Mouse (Mus musculus): ENCODE measurements around the gene Tbccd1. TPM values are rescaled to one million over a fixed set of nuclear protein-coding genes. Genes with fewer than 3 reads are reported as not detected.

Tbccd1 gene
- total and polyA plus RNA-seq, 2 experiments, result 16.9 to 22.7 TPM

DNA sequence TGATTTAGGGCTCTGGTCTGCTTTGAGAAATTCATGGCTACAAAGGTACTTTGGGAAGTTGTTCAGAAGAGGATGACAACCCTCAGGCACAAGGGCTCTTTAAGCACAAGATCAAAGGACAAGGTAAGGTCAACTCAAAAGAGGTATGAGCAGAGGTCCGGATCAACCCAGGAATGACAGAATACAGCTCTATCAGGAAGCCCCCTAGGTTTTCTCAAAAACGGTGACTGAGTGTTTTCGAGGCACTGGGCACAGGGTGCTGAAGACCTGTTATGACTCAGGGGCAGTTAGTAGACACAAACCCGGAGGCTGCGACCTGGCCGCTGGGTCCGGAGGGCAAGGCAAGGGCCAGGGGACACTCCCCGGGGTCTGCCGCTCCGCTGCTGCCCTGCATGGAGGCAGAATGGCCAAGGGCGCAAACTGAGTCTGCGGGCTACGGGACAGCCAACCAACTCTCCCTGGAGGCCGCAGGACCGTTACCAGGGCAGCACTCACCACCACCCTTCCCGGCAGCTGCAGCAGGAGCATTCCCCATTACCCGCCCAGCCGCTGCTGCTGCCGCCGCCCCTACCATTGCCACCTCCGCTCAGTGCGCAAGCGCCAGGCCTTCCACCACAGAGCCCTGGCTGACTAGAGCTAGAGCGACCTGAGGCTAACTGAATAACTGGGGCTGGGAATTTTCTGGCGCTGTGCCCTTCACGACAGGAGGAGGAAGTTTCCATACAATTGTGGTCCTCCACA lies 13.2 kb downstream of the Tbccd1 start:
- Histone ChIP-seq H3K9ac (ENCODE audit: low read depth, low read length) (peak overlapping the region; percentile 70), H3K4me1 (ENCODE audit: control insufficient read depth, insufficient read depth, low read length) (peaks cover 13% of the 10 kb centered on the region), H3K36me3 (ENCODE audit: control insufficient read depth, insufficient read depth, low read length) (peaks cover 23% of the 10 kb centered on the region), H3K27ac (replicated peaks; ENCODE audit: insufficient read depth, low read depth, low read length) (no peak overlapping the region), H3K79me2 (ENCODE audit: control insufficient read depth, insufficient read depth, low read length) (peaks cover 3% of the 10 kb centered on the region; the same call in 1 of the 2 replicates), H3K4me3 (ENCODE audit: insufficient read depth, low read depth, low read length) (peak overlapping the region; percentile 66), H3K27me3 (ENCODE audit: control insufficient read depth, insufficient read depth, low read length) (no peaks in the 10 kb centered on the region)
- WGBS, result 13% methylated on average over 26 of the region's 26 CpGs
- no peak for TF ChIP-seq POLR2A (IDR thresholded peaks at IDR 0.05; ENCODE audit: extremely low read depth, insufficient read depth, low read length)
- no peak for TF ChIP-seq CTCF (IDR thresholded peaks at IDR 0.05; ENCODE audit: low read depth, low read length)
- peak; percentile 74 for DNase-seq (ENCODE audit: extremely low read depth, low read depth, low spot score)

DNA sequence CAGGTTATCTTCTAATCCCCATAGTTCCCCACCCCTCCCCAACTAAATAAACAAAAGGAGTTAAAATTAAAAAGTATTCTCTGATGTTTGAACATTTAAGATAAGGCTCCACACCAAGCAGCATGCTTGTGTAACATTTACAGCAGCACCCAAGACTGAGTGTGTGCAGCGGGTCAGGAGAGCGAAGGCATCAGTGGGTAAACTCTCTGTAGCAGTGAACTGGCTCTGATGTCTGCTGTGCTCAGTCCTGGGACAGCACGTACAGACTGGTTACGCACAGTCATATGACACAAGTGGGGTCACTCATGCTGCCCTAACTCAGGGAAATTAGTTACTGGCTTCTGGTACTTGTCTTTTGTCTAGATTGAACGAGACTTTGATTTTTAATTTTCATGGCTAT lies 14.6 kb downstream of the Tbccd1 start:
- 92% methylated on average over 5 of the region's 5 CpGs for WGBS
- no peak for TF ChIP-seq POLR2A (IDR thresholded peaks at IDR 0.05; ENCODE audit: extremely low read depth, insufficient read depth, low read length)
- no peak for TF ChIP-seq CTCF (IDR thresholded peaks at IDR 0.05; ENCODE audit: low read depth, low read length)
- no peak overlapping the region for H3K9ac ChIP-seq (ENCODE audit: low read depth, low read length)
- no peak overlapping the region for H3K4me3 ChIP-seq (ENCODE audit: insufficient read depth, low read depth, low read length)
- H3K4me1 ChIP-seq (ENCODE audit: control insufficient read depth, insufficient read depth, low read length), result peaks cover 13% of the 10 kb centered on the region
- H3K36me3 ChIP-seq (ENCODE audit: control insufficient read depth, insufficient read depth, low read length), result peaks cover 30% of the 10 kb centered on the region
- no peak for DNase-seq (ENCODE audit: extremely low read depth, low read depth, low spot score)
- H3K27ac ChIP-seq (replicated peaks; ENCODE audit: insufficient read depth, low read depth, low read length), result no peak overlapping the region
- H3K79me2 ChIP-seq (ENCODE audit: control insufficient read depth, insufficient read depth, low read length), result peaks cover 3% of the 10 kb centered on the region; the same call in 1 of the 2 replicates
- no peaks in the 10 kb centered on the region for H3K27me3 ChIP-seq (ENCODE audit: control insufficient read depth, insufficient read depth, low read length)

DNA sequence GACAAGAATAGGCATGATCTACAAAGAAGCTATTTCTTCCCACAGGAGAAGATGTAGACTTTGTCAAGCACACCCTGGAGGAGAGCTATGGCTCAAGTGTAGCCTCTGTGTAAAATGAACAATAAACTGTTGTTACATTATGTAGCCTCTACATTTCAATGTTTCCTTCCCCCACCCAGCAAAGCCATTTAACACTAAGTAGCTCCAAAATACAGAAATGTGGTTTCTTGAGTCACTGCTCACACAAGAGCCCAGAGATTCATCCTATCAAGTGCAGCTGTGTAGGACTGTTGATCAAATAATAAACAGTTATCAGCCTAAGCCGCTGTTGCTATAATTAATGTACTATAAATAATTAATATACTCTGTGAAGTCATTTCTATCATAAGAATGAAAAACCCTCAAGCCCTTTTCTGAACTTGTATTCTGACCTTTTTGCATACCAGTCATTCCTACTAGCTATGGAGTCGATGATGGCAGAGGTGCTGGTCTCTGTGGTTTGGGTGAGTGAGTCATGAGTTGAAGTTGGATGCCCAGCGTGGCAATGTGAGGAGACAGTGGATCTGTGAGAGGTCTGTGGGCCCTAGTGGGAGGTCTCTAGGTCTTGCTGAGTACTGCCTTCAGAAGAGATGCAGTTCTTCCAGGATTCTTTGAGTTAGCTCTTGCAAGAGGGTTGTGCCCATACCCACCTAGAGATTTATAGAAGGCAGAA lies 18.2 kb downstream of the Tbccd1 start:
- Histone ChIP-seq H3K9ac (ENCODE audit: low read depth, low read length) (no peak overlapping the region), H3K4me3 (ENCODE audit: insufficient read depth, low read depth, low read length) (no peak overlapping the region), H3K36me3 (ENCODE audit: control insufficient read depth, insufficient read depth, low read length) (peaks cover 45% of the 10 kb centered on the region), H3K4me1 (ENCODE audit: control insufficient read depth, insufficient read depth, low read length) (peaks cover 2% of the 10 kb centered on the region; the same call in 1 of the 2 replicates), H3K27me3 (ENCODE audit: control insufficient read depth, insufficient read depth, low read length) (no peaks in the 10 kb centered on the region), H3K79me2 (ENCODE audit: control insufficient read depth, insufficient read depth, low read length) (peaks cover 2% of the 10 kb centered on the region; the same call in 1 of the 2 replicates), H3K27ac (replicated peaks; ENCODE audit: insufficient read depth, low read depth, low read length) (no peak overlapping the region)
- no peak for DNase-seq (ENCODE audit: extremely low read depth, low read depth, low spot score)
- TF ChIP-seq CTCF (IDR thresholded peaks at IDR 0.05; ENCODE audit: low read depth, low read length) (no peak), POLR2A (IDR thresholded peaks at IDR 0.05; ENCODE audit: extremely low read depth, insufficient read depth, low read length) (no peak)
- WGBS, result 90% methylated on average over 3 of the region's 3 CpGs

- peaks cover 36% of the 10 kb centered on the region for H3K36me3 ChIP-seq (ENCODE audit: control insufficient read depth, insufficient read depth, low read length)
Measured at GRCm38 (mm10) chr16:22832932-22833525, 24.4 kb downstream of the Tbccd1 start.

GRCm38 (mm10) chr16:22820731-22821130 lies 36.7 kb downstream of the Tbccd1 start:
- 72% methylated on average over 8 of the region's 8 CpGs for WGBS

More at GRCm38 (mm10) chr16:22832932-22833525, 24.4 kb downstream of the Tbccd1 start:
- Histone ChIP-seq H3K27ac (replicated peaks; ENCODE audit: insufficient read depth, low read depth, low read length) (no peak overlapping the region), H3K27me3 (ENCODE audit: control insufficient read depth, insufficient read depth, low read length) (no peaks in the 10 kb centered on the region), H3K4me1 (ENCODE audit: control insufficient read depth, insufficient read depth, low read length) (no peaks in the 10 kb centered on the region), H3K9ac (ENCODE audit: low read depth, low read length) (no peak overlapping the region), H3K4me3 (ENCODE audit: insufficient read depth, low read depth, low read length) (no peak overlapping the region), H3K79me2 (ENCODE audit: control insufficient read depth, insufficient read depth, low read length) (no peaks in the 10 kb centered on the region)
- WGBS, result 84% methylated on average over 3 of the region's 3 CpGs
- no peak for DNase-seq (ENCODE audit: extremely low read depth, low read depth, low spot score)
- TF ChIP-seq CTCF (IDR thresholded peaks at IDR 0.05; ENCODE audit: low read depth, low read length) (no peak), POLR2A (IDR thresholded peaks at IDR 0.05; ENCODE audit: extremely low read depth, insufficient read depth, low read length) (no peak)

More at GRCm38 (mm10) chr16:22820731-22821130, 36.7 kb downstream of the Tbccd1 start:
- H3K4me1 ChIP-seq (ENCODE audit: control insufficient read depth, insufficient read depth, low read length), result no peaks in the 10 kb centered on the region
- peaks cover 44% of the 10 kb centered on the region for H3K36me3 ChIP-seq (ENCODE audit: control insufficient read depth, insufficient read depth, low read length)
- H3K79me2 ChIP-seq (ENCODE audit: control insufficient read depth, insufficient read depth, low read length), result no peaks in the 10 kb centered on the region
- H3K27me3 ChIP-seq (ENCODE audit: control insufficient read depth, insufficient read depth, low read length), result no peaks in the 10 kb centered on the region
- H3K9ac ChIP-seq (ENCODE audit: low read depth, low read length), result no peak overlapping the region
- DNase-seq (ENCODE audit: extremely low read depth, low read depth, low spot score), result no peak
- no peak for TF ChIP-seq CTCF (IDR thresholded peaks at IDR 0.05; ENCODE audit: low read depth, low read length)
- TF ChIP-seq POLR2A (IDR thresholded peaks at IDR 0.05; ENCODE audit: extremely low read depth, insufficient read depth, low read length), result no peak
- H3K4me3 ChIP-seq (ENCODE audit: insufficient read depth, low read depth, low read length), result no peak overlapping the region
- H3K27ac ChIP-seq (replicated peaks; ENCODE audit: insufficient read depth, low read depth, low read length), result no peak overlapping the region
